Mouse (Mus musculus): ENCODE results near the gene Miox. TPM values are rescaled to one million over a fixed set of nuclear protein-coding genes. Genes with fewer than 3 reads are reported as not detected.
A peak's percentile ranks its signal among the peaks of the same experiment; 100 is the strongest.

Gene Miox
- total and polyA plus RNA-seq, 2 experiments from 2014 or later: not detected

- under 1% methylated on average over 33 of the region's 33 CpGs for WGBS
- no peak within 1 kb of the TSS for H3K9ac ChIP-seq (replicated peaks; ENCODE audit: low read depth, low read length)
- DNase-seq (ENCODE audit: low spot score): peak; percentile 23
- H3K27me3 ChIP-seq (ENCODE audit: control insufficient read depth, insufficient read depth, low read length): peaks cover 40% of the 10 kb centered on the region
- H3K4me3 ChIP-seq (ENCODE audit: low read depth, low read length): peak within 1 kb of the TSS; percentile 44
- H3K4me1 ChIP-seq (ENCODE audit: control insufficient read depth, insufficient read depth): peaks cover 4% of the 10 kb centered on the region; the same call in 1 of the 2 replicates
- peak within 1 kb of the TSS; percentile 71 for H3K4me2 ChIP-seq (ENCODE audit: low read depth, low read length)
- H3K27ac ChIP-seq (ENCODE audit: low read depth): no peak within 1 kb of the TSS
- H3K36me3 ChIP-seq (replicated peaks; ENCODE audit: control insufficient read depth, insufficient read depth, low read length): no peaks in the 10 kb centered on the region
- peak; percentile 70 for ATAC-seq (ENCODE audit: insufficient read depth, low read depth)
- no peak for TF ChIP-seq CTCF (IDR thresholded peaks at IDR 0.05; ENCODE audit: low read depth)
- TF ChIP-seq EP300 (IDR thresholded peaks at IDR 0.05; ENCODE audit: low read depth): no peak
- no peaks in the 10 kb centered on the region for H3K9me3 ChIP-seq (replicated peaks; ENCODE audit: control insufficient read depth, low read length)
These were observed 44.7 kb downstream of the Miox start, which contains the start of gene Odf3b for GRCm38 (mm10) chr15:89378831-89379401. TSS of gene Odf3b (minus strand) at chr15:89379282.

DNA sequence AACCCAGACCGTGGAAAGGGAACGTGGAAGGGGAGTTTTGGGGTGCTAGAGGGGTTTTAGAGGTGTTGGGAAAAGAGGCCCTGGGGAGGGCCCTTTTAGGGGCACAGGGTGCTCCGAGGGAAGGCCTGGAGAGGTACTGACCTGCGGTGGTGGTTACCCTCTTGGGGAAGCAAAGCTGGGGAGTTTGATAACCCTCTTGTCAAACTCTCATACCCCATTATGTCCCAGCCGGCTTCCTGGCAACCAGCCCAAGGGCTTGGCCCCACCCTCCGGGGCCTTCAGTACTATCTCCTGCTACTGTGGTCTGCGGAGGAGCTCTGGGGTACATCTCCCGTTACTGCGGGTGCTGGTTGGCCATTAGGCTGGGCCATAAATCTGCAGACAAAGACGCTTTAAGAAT, 45.2 kb downstream of the Miox start:
- peaks cover 40% of the 10 kb centered on the region for H3K27me3 ChIP-seq (ENCODE audit: control insufficient read depth, insufficient read depth, low read length)
- H3K4me1 ChIP-seq (ENCODE audit: control insufficient read depth, insufficient read depth): peaks cover 4% of the 10 kb centered on the region; the same call in 1 of the 2 replicates
- H3K27ac ChIP-seq (ENCODE audit: low read depth): no peak overlapping the region
- peak overlapping the region; percentile 71 for H3K4me2 ChIP-seq (ENCODE audit: low read depth, low read length)
- H3K4me3 ChIP-seq (ENCODE audit: low read depth, low read length): peak overlapping the region; percentile 44
- ATAC-seq (ENCODE audit: insufficient read depth, low read depth) (no peak), DNase-seq (ENCODE audit: low spot score) (no peak)
- no peak overlapping the region for H3K9ac ChIP-seq (replicated peaks; ENCODE audit: low read depth, low read length)
- TF ChIP-seq CTCF (IDR thresholded peaks at IDR 0.05; ENCODE audit: low read depth): no peak
- no peak for TF ChIP-seq EP300 (IDR thresholded peaks at IDR 0.05; ENCODE audit: low read depth)
- no peaks in the 10 kb centered on the region for H3K36me3 ChIP-seq (replicated peaks; ENCODE audit: control insufficient read depth, insufficient read depth, low read length)
- no peaks in the 10 kb centered on the region for H3K9me3 ChIP-seq (replicated peaks; ENCODE audit: control insufficient read depth, low read length)
- WGBS: 11% methylated on average over 10 of the region's 10 CpGs

DNA sequence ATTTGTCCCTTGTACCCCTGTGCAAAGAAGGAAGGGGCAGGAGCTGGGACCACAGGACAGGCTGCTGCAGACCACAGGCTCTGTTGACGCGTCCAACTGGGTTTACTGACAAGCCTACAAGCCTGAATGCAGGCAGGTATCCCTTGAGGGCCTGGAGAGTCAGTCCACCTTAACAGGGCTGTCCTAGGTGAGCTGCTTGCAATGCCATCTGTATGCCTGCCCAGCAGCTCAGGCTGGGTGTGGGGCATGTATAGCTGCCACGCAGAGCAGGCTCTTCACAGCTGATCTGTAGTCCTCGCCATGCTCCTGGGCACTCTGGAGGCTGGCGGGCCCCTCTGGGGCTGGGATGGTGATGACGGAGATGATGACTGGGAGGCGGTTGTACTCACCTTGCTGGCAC, 50.4 kb downstream of the Miox start, which contains the start of gene Klhdc7b:
Gene Klhdc7b (plus strand): TSS at position 301 of the 400 bp plus-strand sequence.
- Histone ChIP-seq H3K4me2 (ENCODE audit: low read depth, low read length) (no peak within 1 kb of the TSS), H3K9me3 (replicated peaks; ENCODE audit: control insufficient read depth, low read length) (no peaks in the 10 kb centered on the region), H3K36me3 (replicated peaks; ENCODE audit: control insufficient read depth, insufficient read depth, low read length) (no peaks in the 10 kb centered on the region), H3K27me3 (ENCODE audit: control insufficient read depth, insufficient read depth, low read length) (peaks cover 5% of the 10 kb centered on the region), H3K4me3 (ENCODE audit: low read depth, low read length) (no peak within 1 kb of the TSS), H3K4me1 (ENCODE audit: control insufficient read depth, insufficient read depth) (no peaks in the 10 kb centered on the region), H3K9ac (replicated peaks; ENCODE audit: low read depth, low read length) (no peak within 1 kb of the TSS), H3K27ac (ENCODE audit: low read depth) (no peak within 1 kb of the TSS)
- ATAC-seq (ENCODE audit: insufficient read depth, low read depth) (no peak), DNase-seq (ENCODE audit: low spot score) (no peak)
- 75% methylated on average over 7 of the region's 7 CpGs for WGBS
- TF ChIP-seq EP300 (IDR thresholded peaks at IDR 0.05; ENCODE audit: low read depth) (no peak), CTCF (IDR thresholded peaks at IDR 0.05; ENCODE audit: low read depth) (no peak)

Small RNAs within 50 kb of the gene (microRNA-seq; reads per million reads assigned to microRNA genes)
- 0.54 reads per million for gene Mir6959

Other genes with a start within 250 kb of the Miox start
- gene Selenoo, start 245.3 kb upstream of the Miox start, total RNA-seq (2014; rRNA removed; ENCODE audit: low replicate concordance): 35.4 and 39.1 TPM in 2 replicates
- 10.3 and 11.3 TPM in 2 replicates for gene Selenoo, start 245.3 kb upstream of the Miox start, polyA plus RNA-seq (2015; fragmentation: Nextera tagmentation; extraction: Ambion mirVana)
- 17.2 and 26.9 TPM in 2 replicates for gene Tubgcp6, start 211.3 kb upstream of the Miox start, total RNA-seq (2014; rRNA removed; ENCODE audit: low replicate concordance)
- gene Tubgcp6, start 211.3 kb upstream of the Miox start, polyA plus RNA-seq (2015; fragmentation: Nextera tagmentation; extraction: Ambion mirVana): 4.4 and 5.1 TPM in 2 replicates
- 14.9 and 17.4 TPM in 2 replicates for gene Hdac10, start 205.7 kb upstream of the Miox start, total RNA-seq (2014; rRNA removed; ENCODE audit: low replicate concordance)
- gene Hdac10, start 205.7 kb upstream of the Miox start, polyA plus RNA-seq (2015; fragmentation: Nextera tagmentation; extraction: Ambion mirVana): 10.7 and 10.8 TPM in 2 replicates
- gene Mapk12, start 193.7 kb upstream of the Miox start, total RNA-seq (2014; rRNA removed; ENCODE audit: low replicate concordance): 7.1 and 55.2 TPM in 2 replicates
- 18.6 and 18.9 TPM in 2 replicates for gene Mapk12, start 193.7 kb upstream of the Miox start, polyA plus RNA-seq (2015; fragmentation: Nextera tagmentation; extraction: Ambion mirVana)
- gene Mapk11, start 184.8 kb upstream of the Miox start, total RNA-seq (2014; rRNA removed; ENCODE audit: low replicate concordance): 1.0 and 4.9 TPM in 2 replicates
- gene Mapk11, start 184.8 kb upstream of the Miox start, polyA plus RNA-seq (2015; fragmentation: Nextera tagmentation; extraction: Ambion mirVana): 2.5 and 2.6 TPM in 2 replicates
- gene Plxnb2, start 153.6 kb upstream of the Miox start, total RNA-seq (2014; rRNA removed; ENCODE audit: low replicate concordance): 153 and 199 TPM in 2 replicates
- gene Plxnb2, start 153.6 kb upstream of the Miox start, polyA plus RNA-seq (2015; fragmentation: Nextera tagmentation; extraction: Ambion mirVana): 51.6 and 54.5 TPM in 2 replicates
- 15.2 and 19.2 TPM in 2 replicates for gene Dennd6b, start 137.9 kb upstream of the Miox start, total RNA-seq (2014; rRNA removed; ENCODE audit: low replicate concordance)
- gene Dennd6b, start 137.9 kb upstream of the Miox start, polyA plus RNA-seq (2015; fragmentation: Nextera tagmentation; extraction: Ambion mirVana): 14.5 and 14.8 TPM in 2 replicates
- 65.1 and 98.4 TPM in 2 replicates for gene Ppp6r2, start 122.8 kb upstream of the Miox start, total RNA-seq (2014; rRNA removed; ENCODE audit: low replicate concordance)
- 27.4 and 27.7 TPM in 2 replicates for gene Ppp6r2, start 122.8 kb upstream of the Miox start, polyA plus RNA-seq (2015; fragmentation: Nextera tagmentation; extraction: Ambion mirVana)
- gene Sbf1, start 19.1 kb upstream of the Miox start, total RNA-seq (2014; rRNA removed; ENCODE audit: low replicate concordance): 113 and 147 TPM in 2 replicates
- 17.7 and 25.6 TPM in 2 replicates for gene Sbf1, start 19.1 kb upstream of the Miox start, polyA plus RNA-seq (2015; fragmentation: Nextera tagmentation; extraction: Ambion mirVana)
- gene Adm2, start 11.7 kb upstream of the Miox start, total RNA-seq (2014; rRNA removed; ENCODE audit: low replicate concordance): not detected in 2 replicates
- gene Adm2, start 11.7 kb upstream of the Miox start, polyA plus RNA-seq (2015; fragmentation: Nextera tagmentation; extraction: Ambion mirVana): not detected in 2 replicates
- 26.9 and 33.5 TPM in 2 replicates for gene Lmf2, start 21.3 kb downstream of the Miox start, total RNA-seq (2014; rRNA removed; ENCODE audit: low replicate concordance)
- gene Lmf2, start 21.3 kb downstream of the Miox start, polyA plus RNA-seq (2015; fragmentation: Nextera tagmentation; extraction: Ambion mirVana): 31.4 and 33.3 TPM in 2 replicates
- 83.8 and 136 TPM in 2 replicates for gene Ncaph2, start 21.3 kb downstream of the Miox start, total RNA-seq (2014; rRNA removed; ENCODE audit: low replicate concordance)
- gene Ncaph2, start 21.3 kb downstream of the Miox start, polyA plus RNA-seq (2015; fragmentation: Nextera tagmentation; extraction: Ambion mirVana): 59.4 and 64.3 TPM in 2 replicates
- gene Sco2, start 39.4 kb downstream of the Miox start, total RNA-seq (2014; rRNA removed; ENCODE audit: low replicate concordance): 29.0 and 30.6 TPM in 2 replicates
- gene Sco2, start 39.4 kb downstream of the Miox start, polyA plus RNA-seq (2015; fragmentation: Nextera tagmentation; extraction: Ambion mirVana): 8.1 and 9.4 TPM in 2 replicates
- gene Tymp, start 42.6 kb downstream of the Miox start, total RNA-seq (2014; rRNA removed; ENCODE audit: low replicate concordance): 1.6 and 7.2 TPM in 2 replicates
- 1.3 and 1.4 TPM in 2 replicates for gene Tymp, start 42.6 kb downstream of the Miox start, polyA plus RNA-seq (2015; fragmentation: Nextera tagmentation; extraction: Ambion mirVana)
- 0.46 TPM in 1 of 2 replicates, not detected in the other for gene Odf3b, start 44.9 kb downstream of the Miox start, total RNA-seq (2014; rRNA removed; ENCODE audit: low replicate concordance)
- gene Odf3b, start 44.9 kb downstream of the Miox start, polyA plus RNA-seq (2015; fragmentation: Nextera tagmentation; extraction: Ambion mirVana): 0.67 and 1.7 TPM in 2 replicates
- not detected in 2 replicates for gene Klhdc7b, start 50.5 kb downstream of the Miox start, total RNA-seq (2014; rRNA removed; ENCODE audit: low replicate concordance)
- not detected in 2 replicates for gene Klhdc7b, start 50.5 kb downstream of the Miox start, polyA plus RNA-seq (2015; fragmentation: Nextera tagmentation; extraction: Ambion mirVana)
- gene Syce3, start 76.1 kb downstream of the Miox start, total RNA-seq (2014; rRNA removed; ENCODE audit: low replicate concordance): not detected in 2 replicates
- not detected in 2 replicates for gene Syce3, start 76.1 kb downstream of the Miox start, polyA plus RNA-seq (2015; fragmentation: Nextera tagmentation; extraction: Ambion mirVana)
- 600 and 674 TPM in 2 replicates for gene Cpt1b, start 91.5 kb downstream of the Miox start, total RNA-seq (2014; rRNA removed; ENCODE audit: low replicate concordance)
- 400 and 412 TPM in 2 replicates for gene Cpt1b, start 91.5 kb downstream of the Miox start, polyA plus RNA-seq (2015; fragmentation: Nextera tagmentation; extraction: Ambion mirVana)
- 0.12 TPM in 1 of 2 replicates, not detected in the other for gene C730034F03Rik, start 95.2 kb downstream of the Miox start, total RNA-seq (2014; rRNA removed; ENCODE audit: low replicate concordance)
- 2.0 and 2.4 TPM in 2 replicates for gene C730034F03Rik, start 95.2 kb downstream of the Miox start, polyA plus RNA-seq (2015; fragmentation: Nextera tagmentation; extraction: Ambion mirVana)
- gene Gm44502, start 95.3 kb downstream of the Miox start, total RNA-seq (2014; rRNA removed; ENCODE audit: low replicate concordance): 0.08 and 2.4 TPM in 2 replicates
- gene Gm44502, start 95.3 kb downstream of the Miox start, polyA plus RNA-seq (2015; fragmentation: Nextera tagmentation; extraction: Ambion mirVana): 0.80 and 0.82 TPM in 2 replicates
- gene Chkb, start 95.5 kb downstream of the Miox start, total RNA-seq (2014; rRNA removed; ENCODE audit: low replicate concordance): 64.5 and 78.3 TPM in 2 replicates
- gene Chkb, start 95.5 kb downstream of the Miox start, polyA plus RNA-seq (2015; fragmentation: Nextera tagmentation; extraction: Ambion mirVana): 130 and 142 TPM in 2 replicates
- 0.84 TPM in 1 of 2 replicates, not detected in the other for gene Mapk8ip2, start 119.5 kb downstream of the Miox start, total RNA-seq (2014; rRNA removed; ENCODE audit: low replicate concordance)
- 0.15 and 0.23 TPM in 2 replicates for gene Mapk8ip2, start 119.5 kb downstream of the Miox start, polyA plus RNA-seq (2015; fragmentation: Nextera tagmentation; extraction: Ambion mirVana)
- 14.1 and 17.6 TPM in 2 replicates for gene Arsa, start 143.0 kb downstream of the Miox start, total RNA-seq (2014; rRNA removed; ENCODE audit: low replicate concordance)
- gene Arsa, start 143.0 kb downstream of the Miox start, polyA plus RNA-seq (2015; fragmentation: Nextera tagmentation; extraction: Ambion mirVana): 10.4 and 12.7 TPM in 2 replicates
- 17.1 and 26.5 TPM in 2 replicates for gene Shank3, start 165.2 kb downstream of the Miox start, total RNA-seq (2014; rRNA removed; ENCODE audit: low replicate concordance)
- 0.81 and 1.1 TPM in 2 replicates for gene Shank3, start 165.2 kb downstream of the Miox start, polyA plus RNA-seq (2015; fragmentation: Nextera tagmentation; extraction: Ambion mirVana)
- gene Acr, start 233.9 kb downstream of the Miox start, total RNA-seq (2014; rRNA removed; ENCODE audit: low replicate concordance): not detected in 2 replicates
- gene Acr, start 233.9 kb downstream of the Miox start, polyA plus RNA-seq (2015; fragmentation: Nextera tagmentation; extraction: Ambion mirVana): 0.23 TPM in 1 of 2 replicates, not detected in the other

Measured in heart, postnatal 0 days (tissue).